Mouse (Mus musculus) thymus, adult 2 months (tissue): ENCODE results near the gene Inha.

ENCODE experiments used
- CTCF ChIP-seq: fragments of 200-500 bp; IDR thresholded peaks from 2 replicates; pipeline ENCODE4 v1.5.1; 2012; ENCODE audit warnings: mild to moderate bottlenecking, control low read depth, low read length, moderate library complexity, borderline replicate concordance; ENCODE audit not compliant: control insufficient read depth, poor library complexity, insufficient read depth; ENCODE audit errors: extremely low read depth
- POLR2A ChIP-seq: fragments of 200-500 bp; IDR thresholded peaks from 2 replicates; pipeline ENCODE4 v1.6.1; 2012; ENCODE audit warnings: mild to moderate bottlenecking, low read length, control low read depth, moderate library complexity; ENCODE audit not compliant: control insufficient read depth, poor library complexity, insufficient read depth; ENCODE audit errors: extremely low read depth

DNA sequence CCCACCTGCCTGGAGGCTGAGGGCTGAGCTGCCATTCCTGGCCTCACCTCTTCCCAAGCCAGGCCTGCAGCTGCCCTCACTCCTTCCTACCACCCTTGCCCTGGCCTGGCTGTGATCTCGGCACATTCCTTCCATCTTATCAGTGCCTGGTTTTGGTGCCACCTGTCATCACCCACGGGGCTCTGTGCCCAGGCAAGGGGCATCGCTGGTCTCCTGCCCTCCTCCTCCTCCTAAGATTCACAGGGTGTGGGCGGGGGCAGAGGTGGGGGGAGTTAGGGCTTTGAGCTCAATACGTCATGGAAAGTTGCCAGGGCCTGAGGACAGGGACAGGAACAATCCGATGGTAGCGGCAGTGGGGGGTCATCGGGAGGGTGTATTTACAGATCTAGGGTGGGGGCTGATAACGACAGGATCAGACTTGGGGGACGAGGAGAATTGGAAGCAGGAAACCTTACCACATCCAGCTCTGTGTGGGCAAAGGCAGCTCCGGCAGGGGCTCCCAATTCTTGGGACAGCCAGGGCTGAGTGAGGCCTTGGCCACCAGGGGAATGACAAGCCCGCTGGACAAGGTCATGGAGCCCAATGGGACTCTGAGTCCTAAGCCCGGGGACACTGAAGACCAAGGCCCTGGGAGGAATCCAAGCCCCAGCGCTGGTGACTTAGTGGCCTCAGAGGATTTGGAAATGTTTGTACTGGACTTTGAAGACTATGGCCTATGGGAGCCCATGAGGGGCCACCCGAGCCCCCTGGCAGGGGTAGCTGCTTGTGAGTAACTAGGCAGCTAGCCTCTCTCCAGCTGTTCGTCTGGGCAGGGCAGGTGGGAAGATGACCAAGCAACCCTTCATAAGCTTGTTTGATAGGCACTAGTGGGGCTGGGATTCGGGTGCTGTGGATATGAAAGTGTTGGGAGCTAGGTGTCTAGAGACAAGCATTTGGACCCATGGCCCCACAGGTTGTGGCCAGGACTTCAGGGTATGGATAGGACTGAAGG lies 42.7 kb downstream of the Inha start:
- TF ChIP-seq CTCF, result no peak
- TF ChIP-seq POLR2A, result no peak
